Mouse (Mus musculus) midbrain, embryonic 16.5 days (tissue): Measurements from ENCODE around the gene Parp16. TPM values are rescaled to one million over a fixed set of nuclear protein-coding genes. Genes with fewer than 3 reads are reported as not detected.

Experiments
- ATAC-seq: fragments of 200-750 bp; cut with Nextera tagmentation; 2 replicates; pipeline ENCODE4 v1.8.0; 2017; ENCODE audit warnings: moderate TSS enrichment
- H3K27ac ChIP-seq: fragments of 300-500 bp; sonication (generic); 2 replicates; pipeline ENCODE4 v1.5.1; 2014; ENCODE audit warnings: mild to moderate bottlenecking, low read length, mixed read lengths
- H3K27me3 ChIP-seq: fragments of 300-500 bp; sonication (generic); 2 replicates; pipeline ENCODE4 v1.6.1; 2014; ENCODE audit warnings: low read depth, low read length, mixed read lengths; ENCODE audit not compliant: control insufficient read depth, insufficient read depth
- H3K36me3 ChIP-seq: fragments of 300-500 bp; sonication (generic); 2 replicates; pipeline ENCODE4 v1.6.1; 2014; ENCODE audit warnings: mild to moderate bottlenecking, low read length, moderate library complexity, mixed read lengths; ENCODE audit not compliant: control insufficient read depth, insufficient read depth
- H3K4me1 ChIP-seq: fragments of 300-500 bp; sonication (generic); 2 replicates; pipeline ENCODE4 v1.6.1; 2014; ENCODE audit warnings: mild to moderate bottlenecking, low read length, mixed read lengths; ENCODE audit not compliant: control insufficient read depth, insufficient read depth
- H3K4me2 ChIP-seq: fragments of 300-500 bp; sonication (generic); 2 replicates; pipeline ENCODE4 v1.6.1; 2014; ENCODE audit warnings: mild to moderate bottlenecking, low read length, mixed read lengths
- H3K4me3 ChIP-seq: fragments of 300-500 bp; sonication (generic); 2 replicates; pipeline ENCODE4 v1.5.1; 2014; ENCODE audit warnings: low read depth, mild to moderate bottlenecking, low read length, moderate library complexity, mixed read lengths
- H3K9ac ChIP-seq: fragments of 300-500 bp; sonication (generic); 2 replicates; pipeline ENCODE4 v1.6.1; 2014; ENCODE audit warnings: low read depth, low read length, mixed read lengths
- H3K9me3 ChIP-seq: fragments of 300-500 bp; sonication (generic); replicated peaks from 2 replicates; pipeline ENCODE4 v1.6.1; 2014; ENCODE audit warnings: mild to moderate bottlenecking, low read length, mixed read lengths; ENCODE audit not compliant: control insufficient read depth, poor library complexity, severe bottlenecking
- WGBS: fragments of 180-500 bp; shearing (Covaris S2); extraction: QIAGEN DNeasy Blood & Tissue Kit; methylation state at CpG from one replicate; pipeline ENCODE4 v1.1.7; 2014; 5-methylcytosine and 5-hydroxymethylcytosine counted together
- polyA plus RNA-seq: library from polyadenylated mRNA; unstranded; fragments of >200 nt; fragmentation: Nextera tagmentation; extraction: Ambion mirVana; gene quantifications from 2 replicates; pipeline ENCODE4 v1.2.1, GENCODE M21; 2015

Parp16 gene
- polyA plus RNA-seq, 1 experiment from 2014 or later: 8.5 TPM

DNA sequence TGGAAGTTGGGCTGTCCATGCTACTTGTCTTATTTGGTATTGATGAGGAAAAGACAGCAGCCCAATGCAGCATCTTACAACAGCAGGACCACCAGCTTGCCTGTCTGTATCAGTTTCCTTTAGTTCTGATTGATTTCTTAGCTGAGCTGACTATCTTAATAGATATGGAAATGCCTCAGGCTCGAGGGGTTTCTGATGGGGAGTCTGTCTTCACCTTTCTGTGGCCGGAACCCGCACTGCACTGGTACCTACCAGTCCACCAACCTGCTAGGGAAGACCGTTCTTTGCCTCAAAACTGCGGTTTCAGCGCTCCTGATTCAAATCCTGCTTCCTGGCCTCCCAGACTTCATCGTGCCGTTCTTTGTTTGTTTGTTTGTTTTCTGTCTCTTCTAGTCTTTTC, 33.3 kb upstream of the Parp16 start:
- no peaks in the 10 kb centered on the region for H3K9me3 ChIP-seq
- H3K4me1 ChIP-seq: peaks cover 27% of the 10 kb centered on the region
- H3K4me3 ChIP-seq: no peak overlapping the region
- H3K9ac ChIP-seq: no peak overlapping the region
- H3K36me3 ChIP-seq: no peaks in the 10 kb centered on the region
- H3K27me3 ChIP-seq: no peaks in the 10 kb centered on the region
- peak overlapping the region; percentile 89 for H3K4me2 ChIP-seq
- no peak for ATAC-seq
- H3K27ac ChIP-seq: no peak overlapping the region; the same call in 1 of the 2 replicates
- WGBS: 13% methylated on average over 8 of the region's 8 CpGs

DNA sequence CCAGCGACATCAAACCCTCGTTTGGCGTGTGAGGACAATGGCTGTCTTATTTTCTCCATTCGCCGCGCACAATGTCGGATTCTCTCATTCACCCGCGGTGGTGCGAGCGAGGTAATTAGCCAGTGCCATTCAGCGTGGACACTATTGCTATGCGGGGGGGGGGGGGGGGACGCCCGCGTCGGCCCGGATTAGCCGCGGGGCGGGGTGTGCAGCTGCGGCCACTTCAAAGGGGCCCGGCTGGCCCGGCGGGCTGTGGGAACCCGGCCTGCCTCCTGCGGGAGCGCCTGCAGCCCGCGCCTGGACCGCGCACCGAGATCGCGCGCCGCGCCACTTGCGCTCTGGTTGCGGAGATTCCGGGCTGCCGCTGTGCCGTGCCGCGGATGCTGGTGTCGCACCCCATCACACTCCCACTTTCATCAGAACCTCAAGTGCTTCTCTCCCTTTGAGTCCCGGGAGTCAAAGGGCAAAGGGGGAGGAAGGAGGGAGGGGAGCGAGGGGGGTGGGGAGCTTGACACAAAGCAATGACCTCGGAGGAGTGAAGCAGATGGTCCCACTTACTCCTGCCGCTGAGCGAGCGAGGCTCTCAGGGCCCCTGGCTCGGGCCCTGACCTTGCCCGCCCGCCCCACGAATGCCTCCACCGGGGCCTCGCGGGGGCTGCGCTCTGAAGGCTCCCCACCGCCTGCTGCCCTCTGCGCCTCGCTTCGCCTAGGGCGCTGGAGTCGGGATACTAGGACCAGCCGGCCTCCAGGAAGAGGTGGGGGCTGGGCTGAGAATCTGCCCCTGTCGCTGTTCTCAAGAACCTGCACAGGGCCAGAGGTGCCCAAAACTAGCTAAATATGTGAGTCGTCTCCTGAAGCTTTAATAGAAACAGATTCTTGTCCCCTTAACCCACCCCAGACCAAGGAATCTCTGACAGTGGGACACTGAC, 32.2 kb upstream of the Parp16 start:
- peak overlapping the region; percentile 72 for H3K27ac ChIP-seq
- H3K4me3 ChIP-seq: peak overlapping the region; percentile 49
- H3K9me3 ChIP-seq: no peaks in the 10 kb centered on the region
- H3K36me3 ChIP-seq: no peaks in the 10 kb centered on the region
- ATAC-seq: peak; percentile 85
- no peaks in the 10 kb centered on the region for H3K27me3 ChIP-seq
- under 1% methylated on average over 59 of the region's 69 CpGs for WGBS
- peak overlapping the region; percentile 68 for H3K9ac ChIP-seq
- peaks cover 25% of the 10 kb centered on the region for H3K4me1 ChIP-seq
- H3K4me2 ChIP-seq: peak overlapping the region; percentile 89

DNA sequence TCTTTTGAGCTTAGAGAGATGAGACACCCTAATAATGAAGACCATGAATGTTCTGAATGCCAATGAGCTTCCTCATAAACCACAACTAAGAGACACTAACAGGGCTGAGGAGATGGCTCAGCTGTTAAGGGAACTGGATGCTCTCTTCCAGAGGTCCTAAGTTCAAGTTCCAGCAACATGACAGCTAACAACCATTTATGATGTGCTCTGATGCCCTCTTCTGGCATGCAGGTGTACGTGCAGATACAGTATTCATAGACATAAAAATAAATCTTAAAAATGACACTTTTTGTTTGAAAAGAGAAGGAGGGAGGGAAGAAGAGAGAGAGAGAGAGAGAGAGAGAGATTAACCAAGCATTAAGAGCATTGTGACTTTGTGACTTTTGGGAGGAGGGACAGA, 30.3 kb upstream of the Parp16 start:
- Histone ChIP-seq H3K9ac (no peak overlapping the region), H3K4me2 (no peak overlapping the region), H3K4me1 (peaks cover 22% of the 10 kb centered on the region), H3K9me3 (no peaks in the 10 kb centered on the region), H3K27me3 (no peaks in the 10 kb centered on the region), H3K4me3 (no peak overlapping the region), H3K36me3 (no peaks in the 10 kb centered on the region), H3K27ac (no peak overlapping the region)
- no peak for ATAC-seq
- 19% methylated on average over 1 of the region's 1 CpGs for WGBS

- H3K4me1 ChIP-seq: peaks cover 14% of the 10 kb centered on the region
- WGBS: 86% methylated on average over 9 of the region's 9 CpGs
- no peak overlapping the region for H3K4me2 ChIP-seq
These were observed 28.8 kb upstream of the Parp16 start for GRCm38 (mm10) chr9:65166386-65166785.

DNA sequence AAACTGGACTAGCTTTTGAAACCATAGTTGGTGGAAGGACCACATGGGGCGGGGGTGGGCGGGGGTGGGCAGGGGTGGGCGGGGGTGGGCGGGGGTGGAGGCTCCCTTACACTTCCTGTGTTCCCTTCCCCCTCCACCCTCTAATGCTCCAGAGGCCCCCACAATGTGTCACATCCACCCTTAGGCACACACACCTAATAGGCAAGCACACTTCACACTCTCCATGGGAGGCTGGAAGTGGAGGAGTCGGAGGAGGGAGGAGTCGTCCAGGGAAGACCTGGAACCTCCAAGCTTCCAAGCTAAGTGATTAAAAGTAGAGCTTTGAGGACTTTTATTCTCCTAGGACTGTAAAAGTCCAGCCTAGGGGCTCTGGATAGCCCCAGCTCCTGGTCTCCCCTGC, 26.6 kb upstream of the Parp16 start:
- Histone ChIP-seq H3K27me3 (no peaks in the 10 kb centered on the region), H3K27ac (no peak overlapping the region), H3K9ac (no peak overlapping the region), H3K4me2 (no peak overlapping the region), H3K9me3 (no peaks in the 10 kb centered on the region), H3K36me3 (no peaks in the 10 kb centered on the region), H3K4me1 (no peaks in the 10 kb centered on the region; the same call in 1 of the 2 replicates), H3K4me3 (no peak overlapping the region)
- 41% methylated on average over 2 of the region's 6 CpGs for WGBS
- no peak for ATAC-seq

More at GRCm38 (mm10) chr9:65166386-65166785, 28.8 kb upstream of the Parp16 start:
- H3K9me3 ChIP-seq: no peaks in the 10 kb centered on the region
- H3K27me3 ChIP-seq: no peaks in the 10 kb centered on the region
- H3K36me3 ChIP-seq: no peaks in the 10 kb centered on the region
- H3K27ac ChIP-seq: no peak overlapping the region
- no peak overlapping the region for H3K4me3 ChIP-seq
- H3K9ac ChIP-seq: no peak overlapping the region
- ATAC-seq: no peak

DNA sequence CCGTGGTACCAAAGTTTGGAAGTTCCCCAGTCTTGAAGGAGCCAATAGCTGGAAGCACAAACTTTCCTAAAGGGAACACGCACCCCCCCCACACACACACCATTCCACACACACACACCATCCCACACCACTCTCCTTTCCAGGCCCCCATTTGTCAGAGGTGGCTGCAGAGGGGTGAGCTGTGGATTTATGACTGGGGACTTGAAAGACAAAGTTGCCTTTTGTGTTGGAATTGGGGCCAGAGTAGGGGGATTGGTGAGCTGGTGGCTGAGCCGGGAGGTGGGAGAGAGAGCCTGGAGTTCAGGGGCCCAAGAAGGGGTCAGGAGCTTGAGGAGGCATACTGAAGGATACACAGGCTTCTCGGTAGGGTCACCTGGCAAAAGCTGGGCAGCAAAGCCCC, 26.2 kb upstream of the Parp16 start:
- Histone ChIP-seq H3K4me1 (no peaks in the 10 kb centered on the region), H3K9ac (no peak overlapping the region), H3K36me3 (no peaks in the 10 kb centered on the region), H3K4me2 (no peak overlapping the region), H3K4me3 (no peak overlapping the region), H3K27ac (0 out of 2 replicates have a peak overlapping the region, but pooled peaks have one; percentile 17), H3K27me3 (no peaks in the 10 kb centered on the region), H3K9me3 (no peaks in the 10 kb centered on the region)
- ATAC-seq: no peak
- WGBS: 35% methylated on average over 4 of the region's 4 CpGs

DNA sequence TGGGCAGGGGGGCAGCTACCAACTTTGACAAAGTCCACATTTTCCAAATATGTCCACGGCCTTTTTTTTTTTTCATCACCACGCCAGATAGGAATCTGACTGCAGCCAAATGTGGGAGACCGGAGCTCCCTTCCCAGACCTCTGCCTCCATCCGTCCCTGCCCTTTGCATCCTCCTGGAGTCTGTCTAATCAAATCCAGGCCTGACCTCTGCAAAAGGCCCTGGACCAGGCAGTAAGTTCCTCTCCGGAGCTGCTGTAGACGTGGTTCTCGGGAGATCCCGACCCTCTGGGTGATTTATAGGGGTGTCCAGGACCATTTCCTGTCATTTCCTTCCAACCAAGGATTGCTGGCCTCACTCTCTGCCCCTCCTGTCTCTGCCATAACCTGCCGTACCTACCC, 22.5 kb upstream of the Parp16 start:
- no peaks in the 10 kb centered on the region for H3K36me3 ChIP-seq
- ATAC-seq: no peak
- no peak overlapping the region for H3K9ac ChIP-seq
- no peak overlapping the region for H3K4me3 ChIP-seq
- no peaks in the 10 kb centered on the region for H3K9me3 ChIP-seq
- no peak overlapping the region for H3K27ac ChIP-seq
- WGBS: 85% methylated on average over 9 of the region's 9 CpGs
- H3K4me2 ChIP-seq: no peak overlapping the region
- H3K27me3 ChIP-seq: no peaks in the 10 kb centered on the region
- H3K4me1 ChIP-seq: peaks cover 15% of the 10 kb centered on the region

- Histone ChIP-seq H3K27me3 (no peaks in the 10 kb centered on the region), H3K4me2 (no peak overlapping the region), H3K27ac (peak overlapping the region; percentile 73), H3K9ac (no peak overlapping the region), H3K36me3 (no peaks in the 10 kb centered on the region), H3K4me1 (peaks cover 39% of the 10 kb centered on the region), H3K9me3 (no peaks in the 10 kb centered on the region), H3K4me3 (no peak overlapping the region)
- peak; percentile 18; the same call in 1 of the 2 replicates for ATAC-seq
- WGBS: 15% methylated on average over 4 of the region's 5 CpGs
These were observed 19.8 kb upstream of the Parp16 start for GRCm38 (mm10) chr9:65175234-65175938.
